Mouse (Mus musculus) kidney, postnatal 25 days (tissue): ENCODE measurements at regions not wholly inside any gene's neighbourhood (a gene's known extent, or its start where the extent isn't known, plus 50 kb on each side); places are given as distances from the start of the nearest gene placed in this dataset.

Experiments
- DNase-seq, 2 experiments: peaks; one replicate each; pipeline ENCODE4 v3.0.0; 2021; ENCODE audit warnings: mixed read lengths in 2 of 2

- DNase-seq: no peak
These were observed 150.8 kb upstream of the Nr3c2 start for GRCm38 (mm10) chr8:76748471-76748870.

- DNase-seq: no peak
These were observed 149.0 kb upstream of the Nr3c2 start for GRCm38 (mm10) chr8:76750286-76750685.

- DNase-seq: no peak
These were observed 145.1 kb upstream of the Nr3c2 start for GRCm38 (mm10) chr8:76754166-76754565.

- peak; percentile 50 to 56 for DNase-seq
These were observed 135.0 kb upstream of the Nr3c2 start for GRCm38 (mm10) chr8:76764201-76764600.

- DNase-seq: no peak
These were observed 130.9 kb upstream of the Nr3c2 start for GRCm38 (mm10) chr8:76768302-76768701.

- DNase-seq: no peak
These were observed 111.5 kb upstream of the Nr3c2 start for GRCm38 (mm10) chr8:76787744-76788143.

GRCm38 (mm10) chr8:76793891-76794290 is 105.4 kb upstream of the Nr3c2 start:
- no peak for DNase-seq

- DNase-seq: no peak
These were observed 99.2 kb upstream of the Nr3c2 start for GRCm38 (mm10) chr8:76799998-76800397.

- no peak for DNase-seq
These were observed 75.8 kb upstream of the Nr3c2 start for GRCm38 (mm10) chr8:76823456-76823855.
